Mouse (Mus musculus): ENCODE data around the gene Chid1. TPM values are rescaled to one million over a fixed set of nuclear protein-coding genes. Genes with fewer than 3 reads are reported as not detected.
A peak's percentile ranks its signal among the peaks of the same experiment; 100 is the strongest.
"Not testable (repeated sequence)": the region's sequence is repeated elsewhere in the genome, so short reads cannot be mapped to it uniquely, and the experiment has no call there.

Chid1 gene
- total RNA-seq, 2 experiments from 2014 or later: 10.5 to 44.9 TPM

GRCm38 (mm10) chr7:141454967-141455551 is 84.6 kb downstream of the Chid1 start, which contains the start of gene Pnpla2:
Pnpla2 (plus strand) TSS chr7:141455198.
- ATAC-seq (replicated peaks; ENCODE audit: low FRiP score, low TSS enrichment, poor library complexity, severe bottlenecking): peak; percentile 78

DNA sequence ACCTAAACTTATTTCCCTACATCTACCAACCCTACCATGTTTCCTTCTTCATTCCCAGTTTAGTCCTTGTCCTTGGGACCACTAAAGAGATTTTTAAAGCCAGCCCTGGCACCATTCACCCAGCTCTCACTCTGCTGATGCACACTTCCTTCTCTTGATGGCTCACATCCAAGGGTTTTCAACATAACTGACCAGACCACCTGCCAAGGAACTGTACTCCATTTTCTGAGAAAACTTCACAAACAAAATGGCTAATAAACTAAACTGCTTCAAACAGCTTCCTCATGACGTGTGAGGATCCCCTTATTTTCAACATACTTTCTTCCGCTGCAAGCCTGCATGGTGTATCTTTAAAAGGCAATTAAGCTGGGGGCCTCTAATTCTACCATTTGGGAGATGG is 86.0 kb downstream of the Chid1 start:
- no peak for ATAC-seq (replicated peaks; ENCODE audit: low FRiP score, low TSS enrichment, poor library complexity, severe bottlenecking)

DNA sequence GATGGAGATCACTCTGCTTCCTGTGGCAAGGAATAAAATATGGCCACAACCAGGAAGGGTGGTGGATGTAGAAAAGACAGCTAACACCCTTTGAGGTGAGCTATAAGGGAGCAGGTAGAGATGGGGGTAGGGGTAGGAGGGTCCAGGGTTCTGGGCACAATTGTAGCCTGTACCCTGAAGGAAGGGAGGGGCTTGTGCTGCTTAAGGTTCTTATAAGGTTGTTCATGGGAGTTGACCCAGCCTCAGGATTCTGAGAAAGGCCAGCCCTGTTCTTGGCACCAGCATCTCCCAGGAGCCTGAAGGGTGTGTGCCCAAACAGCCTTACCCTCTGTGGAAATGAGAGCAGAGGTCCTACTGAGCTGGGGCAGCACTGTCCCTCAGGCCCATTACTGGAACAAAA is 87.7 kb downstream of the Chid1 start:
- no peak for ATAC-seq (replicated peaks; ENCODE audit: low FRiP score, low TSS enrichment, poor library complexity, severe bottlenecking)

GRCm38 (mm10) chr7:141447110-141447991 is 92.3 kb downstream of the Chid1 start, which contains the start of gene Rplp2:
Rplp2 (plus strand) TSS chr7:141447370.
- ATAC-seq (replicated peaks; ENCODE audit: low FRiP score, low TSS enrichment, poor library complexity, severe bottlenecking): peak; percentile 74

GRCm38 (mm10) chr7:141446374-141446773 is 93.3 kb downstream of the Chid1 start:
- ATAC-seq (replicated peaks; ENCODE audit: low FRiP score, low TSS enrichment, poor library complexity, severe bottlenecking): not testable (repeated sequence)

DNA sequence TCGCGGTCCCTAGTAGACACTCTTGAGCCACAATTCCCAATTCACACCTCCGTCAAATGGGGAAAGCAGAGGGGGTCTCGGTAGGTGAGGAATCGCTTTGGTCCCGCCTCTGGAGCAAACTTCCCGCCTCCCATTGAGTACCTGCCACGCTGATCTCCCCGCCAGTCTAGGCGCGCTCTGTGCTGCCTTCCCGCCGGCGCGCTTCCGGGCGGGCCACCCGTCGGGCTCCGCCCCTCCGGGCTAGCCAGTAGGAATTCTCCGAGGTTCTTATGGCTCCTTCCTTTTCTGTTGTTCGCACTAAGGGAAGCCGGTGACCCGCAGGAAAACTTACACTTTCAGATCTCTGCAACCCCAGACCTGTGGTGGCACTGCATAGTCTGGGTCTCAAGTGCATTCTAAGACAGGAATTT is 95.8 kb downstream of the Chid1 start, which contains the start of gene Pidd1:
Pidd1 (minus strand) TSS at position 198 of the 410 bp plus-strand sequence.
- peak; percentile 60 for ATAC-seq (replicated peaks; ENCODE audit: low FRiP score, low TSS enrichment, poor library complexity, severe bottlenecking)

Other genes with a start within 250 kb of the Chid1 start
- gene Drd4, start 247.9 kb downstream of the Chid1 start, total RNA-seq (2014; fragmentation: Nextera tagmentation): not detected in 2 replicates
- gene Drd4, start 247.9 kb downstream of the Chid1 start, total RNA-seq (2017): not detected in 2 replicates
- gene Deaf1, start 212.2 kb downstream of the Chid1 start, total RNA-seq (2014; fragmentation: Nextera tagmentation): 54.5 and 74.1 TPM in 2 replicates
- 11.0 and 32.1 TPM in 2 replicates for gene Deaf1, start 212.2 kb downstream of the Chid1 start, total RNA-seq (2017)
- gene Tmem80, start 212.1 kb downstream of the Chid1 start, total RNA-seq (2014; fragmentation: Nextera tagmentation): 23.0 and 39.1 TPM in 2 replicates
- 9.7 and 17.4 TPM in 2 replicates for gene Tmem80, start 212.1 kb downstream of the Chid1 start, total RNA-seq (2017)
- 2.0 TPM in 1 of 2 replicates, not detected in the other for gene Eps8l2, start 201.0 kb downstream of the Chid1 start, total RNA-seq (2014; fragmentation: Nextera tagmentation)
- gene Eps8l2, start 201.0 kb downstream of the Chid1 start, total RNA-seq (2017): not detected in 2 replicates
- gene Taldo1, start 147.7 kb downstream of the Chid1 start, total RNA-seq (2014; fragmentation: Nextera tagmentation): 327 and 353 TPM in 2 replicates
- gene Taldo1, start 147.7 kb downstream of the Chid1 start, total RNA-seq (2017): 401 and 451 TPM in 2 replicates
- 26.8 and 33.7 TPM in 2 replicates for gene Gatd1, start 125.7 kb downstream of the Chid1 start, total RNA-seq (2014; fragmentation: Nextera tagmentation)
- gene Gatd1, start 125.7 kb downstream of the Chid1 start, total RNA-seq (2017): 10.9 and 13.9 TPM in 2 replicates
- gene Cend1, start 110.4 kb downstream of the Chid1 start, total RNA-seq (2014; fragmentation: Nextera tagmentation): not detected in 2 replicates
- gene Cend1, start 110.4 kb downstream of the Chid1 start, total RNA-seq (2017): not detected in 2 replicates
- 25.9 and 45.2 TPM in 2 replicates for gene Slc25a22, start 102.0 kb downstream of the Chid1 start, total RNA-seq (2014; fragmentation: Nextera tagmentation)
- 3.4 and 6.7 TPM in 2 replicates for gene Slc25a22, start 102.0 kb downstream of the Chid1 start, total RNA-seq (2017)
- 46.5 and 64.8 TPM in 2 replicates for gene Pidd1, start 95.8 kb downstream of the Chid1 start, total RNA-seq (2014; fragmentation: Nextera tagmentation)
- 7.5 and 14.3 TPM in 2 replicates for gene Pidd1, start 95.8 kb downstream of the Chid1 start, total RNA-seq (2017)
- gene Rplp2, start 92.5 kb downstream of the Chid1 start, total RNA-seq (2014; fragmentation: Nextera tagmentation): 4,458 and 6,012 TPM in 2 replicates
- 2,286 and 2,743 TPM in 2 replicates for gene Rplp2, start 92.5 kb downstream of the Chid1 start, total RNA-seq (2017)
- 29.7 and 32.6 TPM in 2 replicates for gene Pnpla2, start 84.7 kb downstream of the Chid1 start, total RNA-seq (2014; fragmentation: Nextera tagmentation)
- 7.1 and 17.8 TPM in 2 replicates for gene Pnpla2, start 84.7 kb downstream of the Chid1 start, total RNA-seq (2017)
- not detected in 2 replicates for gene Cracr2b, start 78.8 kb downstream of the Chid1 start, total RNA-seq (2014; fragmentation: Nextera tagmentation)
- 0.23 TPM in 1 of 2 replicates, not detected in the other for gene Cracr2b, start 78.8 kb downstream of the Chid1 start, total RNA-seq (2017)
- gene Cd151, start 72.5 kb downstream of the Chid1 start, total RNA-seq (2014; fragmentation: Nextera tagmentation): 20.2 and 24.2 TPM in 2 replicates
- gene Cd151, start 72.5 kb downstream of the Chid1 start, total RNA-seq (2017): 13.2 and 17.6 TPM in 2 replicates
- 77.2 and 78.1 TPM in 2 replicates for gene Polr2l, start 64.7 kb downstream of the Chid1 start, total RNA-seq (2014; fragmentation: Nextera tagmentation)
- gene Polr2l, start 64.7 kb downstream of the Chid1 start, total RNA-seq (2017): 53.3 and 54.9 TPM in 2 replicates
- gene Tspan4, start 64.6 kb downstream of the Chid1 start, total RNA-seq (2014; fragmentation: Nextera tagmentation): 31.6 and 38.2 TPM in 2 replicates
- gene Tspan4, start 64.6 kb downstream of the Chid1 start, total RNA-seq (2017): 26.0 and 33.9 TPM in 2 replicates
- 32.0 and 42.0 TPM in 2 replicates for gene Ap2a2, start 22.3 kb upstream of the Chid1 start, total RNA-seq (2014; fragmentation: Nextera tagmentation)
- 27.0 and 35.5 TPM in 2 replicates for gene Ap2a2, start 22.3 kb upstream of the Chid1 start, total RNA-seq (2017)
- 3.4 and 5.8 TPM in 2 replicates for gene Muc6, start 115.5 kb upstream of the Chid1 start, total RNA-seq (2014; fragmentation: Nextera tagmentation)
- gene Muc6, start 115.5 kb upstream of the Chid1 start, total RNA-seq (2017): 0.38 TPM in 1 of 2 replicates, not detected in the other
- gene Muc2, start 150.5 kb upstream of the Chid1 start, total RNA-seq (2014; fragmentation: Nextera tagmentation): not detected in 2 replicates
- not detected in 2 replicates for gene Muc2, start 150.5 kb upstream of the Chid1 start, total RNA-seq (2017)
- not detected in 2 replicates for gene Muc5ac, start 249.1 kb upstream of the Chid1 start, total RNA-seq (2014; fragmentation: Nextera tagmentation)
- gene Muc5ac, start 249.1 kb upstream of the Chid1 start, total RNA-seq (2017): not detected in 2 replicates